Mouse (Mus musculus): Measurements from ENCODE around the gene Hnrnpa1. TPM values are rescaled to one million over a fixed set of nuclear protein-coding genes. Genes with fewer than 3 reads are reported as not detected.

The Hnrnpa1 gene
- total and polyA plus RNA-seq, 2 experiments from 2014 or later, result 117 to 596 TPM

DNA sequence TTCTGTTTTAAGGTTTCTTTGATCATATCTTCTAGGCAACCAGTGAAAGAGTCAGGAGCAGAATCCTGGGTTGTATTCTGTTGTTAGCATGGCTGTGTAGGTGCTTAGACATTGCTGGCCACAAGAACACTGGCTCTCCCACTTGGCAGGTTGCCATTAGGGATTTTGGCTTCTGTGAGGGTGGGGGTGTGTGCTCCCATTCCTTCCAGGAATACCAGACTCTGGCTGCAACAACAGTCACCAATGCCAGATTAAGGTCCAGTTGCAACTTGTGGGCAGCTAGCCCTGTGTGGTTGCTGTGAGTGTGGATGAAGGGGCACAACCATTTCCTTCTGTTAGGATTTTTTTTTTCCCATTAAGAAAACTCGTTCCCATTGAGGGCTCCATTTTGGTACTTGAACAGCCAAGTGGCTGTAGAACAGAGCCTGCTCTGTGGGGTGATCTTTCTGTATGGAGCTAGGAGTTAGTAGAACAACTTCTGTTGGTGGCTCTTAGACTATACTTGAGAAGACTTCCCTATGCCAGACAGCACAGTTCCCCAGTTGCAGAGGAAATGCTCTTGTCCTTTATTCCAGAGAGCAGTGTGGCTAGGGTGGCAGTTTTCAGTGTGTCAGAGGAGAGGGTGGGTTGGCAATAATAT is 45.7 kb downstream of the Hnrnpa1 start:
- H3K27me3 ChIP-seq (ENCODE audit: insufficient read depth, low read length), result no peaks in the 10 kb centered on the region
- ATAC-seq (peak; percentile 91), DNase-seq (ENCODE audit: low spot score) (peak; percentile 82)
- H3K4me3 ChIP-seq (ENCODE audit: low read length), result no peak overlapping the region
- H3K27ac ChIP-seq, result peak overlapping the region; percentile 51
- H3K4me1 ChIP-seq (ENCODE audit: insufficient read depth, low read length), result 0 out of 2 replicates have a peak, but pooled peaks cover 3% of the 10 kb centered on the region
- 38% methylated on average over 1 of the region's 1 CpGs for WGBS
- H3K4me2 ChIP-seq (ENCODE audit: low read depth, low read length), result no peak overlapping the region
- no peaks in the 10 kb centered on the region; the same call in 1 of the 2 replicates for H3K36me3 ChIP-seq (ENCODE audit: insufficient read depth, low read length)
- TF ChIP-seq CTCF (IDR thresholded peaks at IDR 0.05; ENCODE audit: low read depth), result no peak
- H3K9ac ChIP-seq (replicated peaks; ENCODE audit: low read length), result no peak overlapping the region
- no peaks in the 10 kb centered on the region for H3K9me3 ChIP-seq (ENCODE audit: low read length)

DNA sequence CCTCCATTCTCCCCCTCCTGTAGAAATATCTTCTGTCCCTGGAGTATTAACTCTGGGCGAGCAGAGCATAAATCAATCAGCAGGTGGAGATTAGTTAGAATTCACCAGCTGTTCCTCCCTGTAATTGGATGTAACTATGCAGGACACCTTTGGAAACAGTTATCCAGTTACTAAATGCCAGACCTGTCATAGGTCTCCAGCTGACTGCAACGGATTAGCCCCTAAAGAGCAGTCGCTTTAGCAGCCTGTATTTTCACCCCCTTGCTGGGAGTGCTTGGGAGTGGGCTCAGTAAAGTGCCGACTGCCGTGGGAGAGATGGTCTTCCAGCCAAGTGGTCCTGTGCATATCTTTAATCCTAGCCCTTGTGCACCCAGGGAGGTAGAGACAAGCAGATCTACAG is 49.4 kb downstream of the Hnrnpa1 start:
- peaks cover 4% of the 10 kb centered on the region; the same call in 1 of the 2 replicates for H3K36me3 ChIP-seq (ENCODE audit: insufficient read depth, low read length)
- no peak for TF ChIP-seq CTCF (IDR thresholded peaks at IDR 0.05; ENCODE audit: low read depth)
- 0 out of 2 replicates have a peak, but pooled peaks cover 3% of the 10 kb centered on the region for H3K4me1 ChIP-seq (ENCODE audit: insufficient read depth, low read length)
- H3K4me3 ChIP-seq (ENCODE audit: low read length), result no peak overlapping the region
- 30% methylated on average over 5 of the region's 5 CpGs for WGBS
- H3K27me3 ChIP-seq (ENCODE audit: insufficient read depth, low read length), result no peaks in the 10 kb centered on the region
- H3K9me3 ChIP-seq (ENCODE audit: low read length), result no peaks in the 10 kb centered on the region
- no peak overlapping the region; the same call in 1 of the 2 replicates for H3K27ac ChIP-seq
- no peak overlapping the region for H3K4me2 ChIP-seq (ENCODE audit: low read depth, low read length)
- DNase-seq (ENCODE audit: low spot score), result no peak
- 0 out of 2 replicates have a peak overlapping the region, but pooled peaks have one; percentile 9 for H3K9ac ChIP-seq (replicated peaks; ENCODE audit: low read length)
- no peak for ATAC-seq

DNA sequence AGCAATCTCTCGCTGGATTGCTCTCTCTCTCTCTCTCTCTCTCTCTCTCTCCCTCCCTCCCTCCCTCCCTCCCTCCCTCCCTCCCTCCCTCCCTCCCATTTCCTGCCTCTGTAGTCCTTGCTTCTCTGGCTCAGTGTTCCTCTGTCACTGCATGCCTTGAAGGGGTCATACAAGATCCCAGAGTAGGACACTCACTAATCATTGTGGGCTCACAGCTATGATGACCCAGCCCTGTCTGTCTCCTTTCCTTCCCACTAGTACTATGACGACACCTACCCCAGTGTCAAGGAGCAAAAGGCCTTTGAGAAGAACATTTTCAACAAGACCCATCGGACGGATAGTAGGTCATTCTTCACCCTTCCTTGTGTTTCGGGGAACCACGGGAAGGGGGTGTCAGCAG is 50.2 kb downstream of the Hnrnpa1 start:
- Histone ChIP-seq H3K36me3 (ENCODE audit: insufficient read depth, low read length) (peaks cover 5% of the 10 kb centered on the region; the same call in 1 of the 2 replicates), H3K4me3 (ENCODE audit: low read length) (no peak overlapping the region), H3K4me2 (ENCODE audit: low read depth, low read length) (no peak overlapping the region), H3K4me1 (ENCODE audit: insufficient read depth, low read length) (0 out of 2 replicates have a peak, but pooled peaks cover 3% of the 10 kb centered on the region), H3K9me3 (ENCODE audit: low read length) (no peaks in the 10 kb centered on the region), H3K27me3 (ENCODE audit: insufficient read depth, low read length) (no peaks in the 10 kb centered on the region), H3K9ac (replicated peaks; ENCODE audit: low read length) (no peak overlapping the region), H3K27ac (peak overlapping the region; percentile 11; the same call in 1 of the 2 replicates)
- DNase-seq (ENCODE audit: low spot score), result no peak
- ATAC-seq, result no peak
- no peak for TF ChIP-seq CTCF (IDR thresholded peaks at IDR 0.05; ENCODE audit: low read depth)
- 78% methylated on average over 6 of the region's 6 CpGs for WGBS

DNA sequence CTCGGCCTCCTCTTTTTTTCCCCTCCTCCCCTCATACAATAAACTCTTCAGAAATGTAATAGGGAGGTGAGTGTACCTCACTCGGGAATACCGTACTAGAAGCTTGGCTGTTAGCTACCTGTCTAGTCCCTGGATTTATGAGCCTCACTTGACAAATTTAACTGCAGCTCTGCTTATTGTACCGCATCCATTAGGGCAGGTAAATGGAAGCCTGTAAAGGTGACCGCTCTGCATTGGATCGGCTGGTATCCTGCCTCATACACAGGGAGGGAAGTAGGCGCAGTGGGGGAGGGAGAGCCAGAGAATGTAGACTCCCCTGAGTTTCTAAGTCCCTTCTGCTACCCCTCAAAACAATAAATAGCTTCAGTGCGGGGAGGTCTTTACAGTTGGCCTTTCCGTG is 50.6 kb downstream of the Hnrnpa1 start:
- H3K36me3 ChIP-seq (ENCODE audit: insufficient read depth, low read length), result peaks cover 9% of the 10 kb centered on the region; the same call in 1 of the 2 replicates
- H3K4me2 ChIP-seq (ENCODE audit: low read depth, low read length), result no peak overlapping the region
- peaks cover 1% of the 10 kb centered on the region; the same call in 1 of the 2 replicates for H3K4me1 ChIP-seq (ENCODE audit: insufficient read depth, low read length)
- TF ChIP-seq CTCF (IDR thresholded peaks at IDR 0.05; ENCODE audit: low read depth), result no peak
- H3K27ac ChIP-seq, result peak overlapping the region; percentile 11; the same call in 1 of the 2 replicates
- H3K27me3 ChIP-seq (ENCODE audit: insufficient read depth, low read length), result no peaks in the 10 kb centered on the region
- 82% methylated on average over 9 of the region's 9 CpGs for WGBS
- no peak overlapping the region for H3K4me3 ChIP-seq (ENCODE audit: low read length)
- no peak overlapping the region for H3K9ac ChIP-seq (replicated peaks; ENCODE audit: low read length)
- ATAC-seq (no peak), DNase-seq (ENCODE audit: low spot score) (no peak)
- no peaks in the 10 kb centered on the region for H3K9me3 ChIP-seq (ENCODE audit: low read length)

DNA sequence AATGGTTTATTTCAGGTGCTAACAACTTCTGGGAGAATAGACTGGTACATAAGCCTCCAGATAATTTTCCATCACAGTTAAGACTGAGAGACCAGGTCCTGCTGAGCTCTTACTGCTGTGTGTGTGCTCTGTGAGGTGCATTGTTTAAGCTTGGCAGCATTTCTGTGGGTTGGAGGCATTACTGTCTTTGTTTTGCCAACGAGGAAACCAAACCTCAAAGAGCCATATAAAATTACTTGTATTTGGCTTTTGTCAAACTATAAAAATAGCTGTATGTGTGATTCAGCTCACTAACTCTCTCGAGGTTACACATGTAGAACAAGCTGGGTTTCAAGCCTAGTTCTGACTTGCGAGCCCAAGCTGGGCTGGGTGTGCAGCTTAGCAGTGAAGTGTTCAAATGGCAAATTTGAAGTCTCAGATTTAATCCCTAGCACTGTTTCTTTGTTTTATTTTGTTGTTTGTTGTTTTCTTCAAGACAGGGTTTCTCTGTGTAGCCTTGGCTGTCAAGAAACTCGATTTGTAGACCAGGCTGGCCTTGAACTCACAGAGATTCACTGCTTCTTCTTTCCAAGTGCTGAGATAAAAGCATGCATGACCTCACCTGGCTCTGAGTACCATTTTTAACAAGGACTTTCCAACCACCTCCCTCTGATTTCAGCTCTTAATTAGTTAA is 52.6 kb downstream of the Hnrnpa1 start:
- peak overlapping the region; percentile 32; the same call in 1 of the 2 replicates for H3K27ac ChIP-seq
- H3K36me3 ChIP-seq (ENCODE audit: insufficient read depth, low read length), result peaks cover 10% of the 10 kb centered on the region; the same call in 1 of the 2 replicates

DNA sequence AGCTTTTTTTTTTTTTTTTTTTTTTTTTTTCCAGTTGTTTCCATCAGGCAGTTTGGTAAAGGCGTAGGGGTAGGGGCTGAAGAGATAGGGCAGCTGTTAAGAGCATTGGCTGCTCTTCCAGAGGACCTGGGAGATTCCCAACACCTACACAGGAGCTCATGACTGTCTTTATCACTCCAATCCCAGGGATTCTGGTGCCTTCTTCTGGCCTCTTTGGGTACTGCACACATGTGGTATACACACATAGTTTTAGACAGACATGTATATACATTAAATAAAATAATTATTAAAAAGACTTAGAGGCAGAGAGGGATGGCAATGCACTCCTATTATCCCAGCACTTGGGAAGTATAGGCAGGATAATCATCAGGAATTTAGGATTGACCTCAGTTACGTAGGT is 53.1 kb downstream of the Hnrnpa1 start:
- H3K4me1 ChIP-seq (ENCODE audit: insufficient read depth, low read length), result no peaks in the 10 kb centered on the region; the same call in 1 of the 2 replicates

More for the DNA sequence above, 52.6 kb downstream of the Hnrnpa1 start:
- Histone ChIP-seq H3K4me1 (ENCODE audit: insufficient read depth, low read length) (no peaks in the 10 kb centered on the region; the same call in 1 of the 2 replicates), H3K4me2 (ENCODE audit: low read depth, low read length) (no peak overlapping the region), H3K27me3 (ENCODE audit: insufficient read depth, low read length) (no peaks in the 10 kb centered on the region), H3K9ac (replicated peaks; ENCODE audit: low read length) (no peak overlapping the region), H3K4me3 (ENCODE audit: low read length) (no peak overlapping the region), H3K9me3 (ENCODE audit: low read length) (no peaks in the 10 kb centered on the region)
- TF ChIP-seq CTCF (IDR thresholded peaks at IDR 0.05; ENCODE audit: low read depth), result no peak
- ATAC-seq, result no peak
- DNase-seq (ENCODE audit: low spot score), result no peak
- WGBS, result 70% methylated on average over 4 of the region's 4 CpGs

More for the DNA sequence above, 53.1 kb downstream of the Hnrnpa1 start:
- ATAC-seq, result no peak
- peak; percentile 39 for TF ChIP-seq CTCF (IDR thresholded peaks at IDR 0.05; ENCODE audit: low read depth)
- WGBS, result 94% methylated on average over 2 of the region's 2 CpGs
- Histone ChIP-seq H3K9ac (replicated peaks; ENCODE audit: low read length) (no peak overlapping the region), H3K36me3 (ENCODE audit: insufficient read depth, low read length) (peaks cover 10% of the 10 kb centered on the region; the same call in 1 of the 2 replicates), H3K27me3 (ENCODE audit: insufficient read depth, low read length) (no peaks in the 10 kb centered on the region), H3K4me3 (ENCODE audit: low read length) (no peak overlapping the region), H3K4me2 (ENCODE audit: low read depth, low read length) (no peak overlapping the region), H3K9me3 (ENCODE audit: low read length) (no peaks in the 10 kb centered on the region), H3K27ac (no peak overlapping the region)
- no peak for DNase-seq (ENCODE audit: low spot score)
